Mouse (Mus musculus): Measurements from ENCODE around the gene Notch2. TPM values are rescaled to one million over a fixed set of nuclear protein-coding genes. Genes with fewer than 3 reads are reported as not detected.

The Notch2 gene
- polyA plus RNA-seq, 1 experiment from 2014 or later: 9.0 TPM

GRCm38 (mm10) chr3:97980683-97981327 lies 32.5 kb upstream of the Notch2 start:
- H3K4me2 ChIP-seq: no peak overlapping the region
- H3K27ac ChIP-seq: no peak overlapping the region
- WGBS: 97% methylated on average over 8 of the region's 8 CpGs
- no peak overlapping the region for H3K4me3 ChIP-seq
- H3K9ac ChIP-seq: no peak overlapping the region
- no peaks in the 10 kb centered on the region for H3K36me3 ChIP-seq (replicated peaks)
- no peak for ATAC-seq (replicated peaks)
- no peaks in the 10 kb centered on the region for H3K4me1 ChIP-seq
- H3K27me3 ChIP-seq (replicated peaks): no peaks in the 10 kb centered on the region
- H3K9me3 ChIP-seq: no peaks in the 10 kb centered on the region

GRCm38 (mm10) chr3:97981376-97981906 lies 31.9 kb upstream of the Notch2 start:
- no peaks in the 10 kb centered on the region for H3K9me3 ChIP-seq
- H3K27me3 ChIP-seq (replicated peaks): no peaks in the 10 kb centered on the region
- H3K36me3 ChIP-seq (replicated peaks): no peaks in the 10 kb centered on the region
- H3K4me3 ChIP-seq: no peak overlapping the region
- no peak overlapping the region for H3K27ac ChIP-seq
- WGBS: 86% methylated on average over 3 of the region's 3 CpGs
- H3K9ac ChIP-seq: no peak overlapping the region
- ATAC-seq (replicated peaks): no peak
- no peaks in the 10 kb centered on the region for H3K4me1 ChIP-seq
- H3K4me2 ChIP-seq: no peak overlapping the region

GRCm38 (mm10) chr3:97984870-97985506 lies 28.3 kb upstream of the Notch2 start:
- H3K4me3 ChIP-seq: no peak overlapping the region
- H3K36me3 ChIP-seq (replicated peaks): no peaks in the 10 kb centered on the region
- no peak for ATAC-seq (replicated peaks)
- H3K27ac ChIP-seq: no peak overlapping the region
- no peak overlapping the region for H3K4me2 ChIP-seq
- no peak overlapping the region for H3K9ac ChIP-seq
- H3K27me3 ChIP-seq (replicated peaks): no peaks in the 10 kb centered on the region
- H3K9me3 ChIP-seq: no peaks in the 10 kb centered on the region
- 92% methylated on average over 10 of the region's 10 CpGs for whole genome bisulfite sequencing
- no peaks in the 10 kb centered on the region for H3K4me1 ChIP-seq

- Histone ChIP-seq H3K36me3 (replicated peaks) (no peaks in the 10 kb centered on the region), H3K27me3 (replicated peaks) (no peaks in the 10 kb centered on the region), H3K9me3 (no peaks in the 10 kb centered on the region), H3K4me1 (no peaks in the 10 kb centered on the region), H3K4me2 (no peak overlapping the region), H3K4me3 (no peak overlapping the region), H3K27ac (no peak overlapping the region), H3K9ac (no peak overlapping the region)
- whole genome bisulfite sequencing: 91% methylated on average over 3 of the region's 3 CpGs
- ATAC-seq (replicated peaks): no peak
Observed at GRCm38 (mm10) chr3:97985691-97986090, 27.6 kb upstream of the Notch2 start.

GRCm38 (mm10) chr3:97987153-97987552 lies 26.2 kb upstream of the Notch2 start:
- no peaks in the 10 kb centered on the region for H3K9me3 ChIP-seq
- WGBS: 91% methylated on average over 3 of the region's 3 CpGs
- no peaks in the 10 kb centered on the region for H3K27me3 ChIP-seq (replicated peaks)
- no peaks in the 10 kb centered on the region for H3K36me3 ChIP-seq (replicated peaks)
- no peak overlapping the region for H3K4me2 ChIP-seq
- no peaks in the 10 kb centered on the region for H3K4me1 ChIP-seq
- no peak overlapping the region for H3K9ac ChIP-seq
- H3K4me3 ChIP-seq: no peak overlapping the region
- no peak for ATAC-seq (replicated peaks)
- no peak overlapping the region for H3K27ac ChIP-seq

GRCm38 (mm10) chr3:97988756-97989155 lies 24.6 kb upstream of the Notch2 start:
- Histone ChIP-seq H3K27me3 (replicated peaks) (no peaks in the 10 kb centered on the region), H3K4me2 (no peak overlapping the region), H3K27ac (no peak overlapping the region), H3K9ac (no peak overlapping the region), H3K36me3 (replicated peaks) (no peaks in the 10 kb centered on the region), H3K9me3 (no peaks in the 10 kb centered on the region), H3K4me1 (no peaks in the 10 kb centered on the region), H3K4me3 (no peak overlapping the region)
- WGBS: 70% methylated on average over 4 of the region's 4 CpGs
- ATAC-seq (replicated peaks): no peak

GRCm38 (mm10) chr3:97990576-97990975 lies 22.8 kb upstream of the Notch2 start:
- Histone ChIP-seq H3K4me1 (no peaks in the 10 kb centered on the region), H3K27ac (no peak overlapping the region), H3K4me2 (no peak overlapping the region), H3K9me3 (no peaks in the 10 kb centered on the region), H3K36me3 (replicated peaks) (no peaks in the 10 kb centered on the region), H3K4me3 (no peak overlapping the region), H3K9ac (no peak overlapping the region), H3K27me3 (replicated peaks) (no peaks in the 10 kb centered on the region)
- WGBS: 92% methylated on average over 5 of the region's 5 CpGs
- no peak for ATAC-seq (replicated peaks)

- no peak for ATAC-seq (replicated peaks)
- 84% methylated on average over 4 of the region's 4 CpGs for WGBS
- Histone ChIP-seq H3K27me3 (replicated peaks) (no peaks in the 10 kb centered on the region), H3K9ac (no peak overlapping the region), H3K4me1 (no peaks in the 10 kb centered on the region), H3K9me3 (no peaks in the 10 kb centered on the region), H3K4me3 (no peak overlapping the region), H3K27ac (no peak overlapping the region), H3K4me2 (no peak overlapping the region), H3K36me3 (replicated peaks) (no peaks in the 10 kb centered on the region)
Observed at GRCm38 (mm10) chr3:97992289-97992688, 21.0 kb upstream of the Notch2 start.

GRCm38 (mm10) chr3:97993196-97993595 lies 20.1 kb upstream of the Notch2 start:
- 76% methylated on average over 5 of the region's 5 CpGs for WGBS
- H3K9me3 ChIP-seq: no peaks in the 10 kb centered on the region

GRCm38 (mm10) chr3:97993920-97994545 lies 19.3 kb upstream of the Notch2 start:
- WGBS: 88% methylated on average over 3 of the region's 3 CpGs
- no peak overlapping the region for H3K9ac ChIP-seq
- no peaks in the 10 kb centered on the region for H3K9me3 ChIP-seq
- H3K4me1 ChIP-seq: no peaks in the 10 kb centered on the region
- H3K36me3 ChIP-seq (replicated peaks): no peaks in the 10 kb centered on the region
- no peak overlapping the region for H3K4me3 ChIP-seq
- no peaks in the 10 kb centered on the region for H3K27me3 ChIP-seq (replicated peaks)
- no peak for ATAC-seq (replicated peaks)
- H3K4me2 ChIP-seq: no peak overlapping the region
- H3K27ac ChIP-seq: no peak overlapping the region

More at GRCm38 (mm10) chr3:97993196-97993595, 20.1 kb upstream of the Notch2 start:
- no peaks in the 10 kb centered on the region for H3K36me3 ChIP-seq (replicated peaks)
- H3K4me2 ChIP-seq: no peak overlapping the region
- H3K27ac ChIP-seq: no peak overlapping the region
- ATAC-seq (replicated peaks): no peak
- no peak overlapping the region for H3K4me3 ChIP-seq
- H3K4me1 ChIP-seq: no peaks in the 10 kb centered on the region
- no peak overlapping the region for H3K9ac ChIP-seq
- no peaks in the 10 kb centered on the region for H3K27me3 ChIP-seq (replicated peaks)

- Histone ChIP-seq H3K9ac (no peak overlapping the region), H3K27ac (no peak overlapping the region), H3K9me3 (no peaks in the 10 kb centered on the region), H3K4me3 (no peak overlapping the region), H3K4me1 (no peaks in the 10 kb centered on the region), H3K4me2 (no peak overlapping the region), H3K36me3 (replicated peaks) (no peaks in the 10 kb centered on the region), H3K27me3 (replicated peaks) (no peaks in the 10 kb centered on the region)
- no peak for ATAC-seq (replicated peaks)
- WGBS: 91% methylated on average over 5 of the region's 5 CpGs
Observed at GRCm38 (mm10) chr3:97994818-97995217, 18.5 kb upstream of the Notch2 start.

GRCm38 (mm10) chr3:97998349-97998748 lies 15.0 kb upstream of the Notch2 start:
- no peak overlapping the region for H3K27ac ChIP-seq
- 79% methylated on average over 4 of the region's 4 CpGs for WGBS
- ATAC-seq (replicated peaks): no peak

More at GRCm38 (mm10) chr3:97998349-97998748, 15.0 kb upstream of the Notch2 start:
- Histone ChIP-seq H3K4me3 (no peak overlapping the region), H3K36me3 (replicated peaks) (no peaks in the 10 kb centered on the region), H3K27me3 (replicated peaks) (no peaks in the 10 kb centered on the region), H3K9ac (no peak overlapping the region), H3K4me1 (no peaks in the 10 kb centered on the region), H3K9me3 (no peaks in the 10 kb centered on the region), H3K4me2 (no peak overlapping the region)
